Mouse (Mus musculus): Measurements from ENCODE around the gene Sebox. TPM values are rescaled to one million over a fixed set of nuclear protein-coding genes. Genes with fewer than 3 reads are reported as not detected.
A peak's percentile ranks its signal among the peaks of the same experiment; 100 is the strongest.

Sebox gene
- polyA plus RNA-seq, 1 experiment = not detected

DNA sequence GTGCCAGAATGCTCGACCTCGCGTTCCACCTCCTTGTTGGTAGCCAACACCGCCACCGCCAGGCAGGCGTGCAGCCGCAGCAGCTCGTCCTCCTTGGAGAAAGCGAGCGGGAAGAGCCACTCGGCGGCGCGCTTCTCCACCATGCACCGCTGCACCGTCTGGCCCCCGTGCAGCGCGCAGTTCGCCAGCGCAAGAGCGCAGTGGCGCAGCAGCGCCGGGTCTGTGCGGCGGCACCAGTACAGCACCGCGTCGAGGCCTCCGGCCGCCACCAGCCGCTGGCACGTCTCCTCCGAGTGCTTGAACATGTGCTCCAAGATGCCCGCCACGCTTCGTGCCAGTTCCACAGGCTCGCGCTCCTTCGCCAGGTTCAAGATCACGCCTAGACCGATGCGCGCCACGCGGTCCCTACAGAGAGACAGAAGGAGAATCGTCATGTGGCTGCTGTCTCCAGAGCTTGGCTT is 12.4 kb upstream of the Sebox start:
- Histone ChIP-seq H3K9me3 (replicated peaks; ENCODE audit: control insufficient read depth, insufficient read depth, low read length, poor library complexity, severe bottlenecking) (no peaks in the 10 kb centered on the region), H3K36me3 (ENCODE audit: control insufficient read depth, insufficient read depth, low read length, poor library complexity, severe bottlenecking) (no peaks in the 10 kb centered on the region), H3K27me3 (ENCODE audit: control insufficient read depth, insufficient read depth, low read length, poor library complexity, severe bottlenecking) (peaks cover 2% of the 10 kb centered on the region; the same call in 1 of the 2 replicates), H3K4me3 (ENCODE audit: low read depth, low read length) (peak overlapping the region; percentile 40), H3K9ac (ENCODE audit: low read depth, poor library complexity, severe bottlenecking) (peak overlapping the region; percentile 6; the same call in 1 of the 2 replicates), H3K27ac (ENCODE audit: insufficient read depth, low read length) (no peak overlapping the region), H3K4me1 (ENCODE audit: control insufficient read depth, insufficient read depth, low read length) (no peaks in the 10 kb centered on the region)
- TF ChIP-seq CTCF (IDR thresholded peaks at IDR 0.05; ENCODE audit: low read depth, low read length) = peak; percentile 63
- 0 out of 2 replicates have a peak, but pooled peaks have one; percentile 52 for TF ChIP-seq EP300 (IDR thresholded peaks at IDR 0.05; ENCODE audit: insufficient read depth, low read depth, low read length)
- TF ChIP-seq POLR2A (IDR thresholded peaks at IDR 0.05; ENCODE audit: insufficient read depth, low read length) = no peak

GRCm38 (mm10) chr11:78495904-78496303 is 7.3 kb upstream of the Sebox start:
- Histone ChIP-seq H3K27ac (ENCODE audit: insufficient read depth, low read length) (no peak overlapping the region), H3K4me1 (ENCODE audit: control insufficient read depth, insufficient read depth, low read length) (no peaks in the 10 kb centered on the region), H3K9me3 (replicated peaks; ENCODE audit: control insufficient read depth, insufficient read depth, low read length, poor library complexity, severe bottlenecking) (no peaks in the 10 kb centered on the region), H3K4me3 (ENCODE audit: low read depth, low read length) (no peak overlapping the region), H3K27me3 (ENCODE audit: control insufficient read depth, insufficient read depth, low read length, poor library complexity, severe bottlenecking) (no peaks in the 10 kb centered on the region), H3K9ac (ENCODE audit: low read depth, poor library complexity, severe bottlenecking) (no peak overlapping the region), H3K36me3 (ENCODE audit: control insufficient read depth, insufficient read depth, low read length, poor library complexity, severe bottlenecking) (no peaks in the 10 kb centered on the region)
- TF ChIP-seq CTCF (IDR thresholded peaks at IDR 0.05; ENCODE audit: low read depth, low read length) = no peak
- no peak for TF ChIP-seq EP300 (IDR thresholded peaks at IDR 0.05; ENCODE audit: insufficient read depth, low read depth, low read length)
- TF ChIP-seq POLR2A (IDR thresholded peaks at IDR 0.05; ENCODE audit: insufficient read depth, low read length) = no peak

DNA sequence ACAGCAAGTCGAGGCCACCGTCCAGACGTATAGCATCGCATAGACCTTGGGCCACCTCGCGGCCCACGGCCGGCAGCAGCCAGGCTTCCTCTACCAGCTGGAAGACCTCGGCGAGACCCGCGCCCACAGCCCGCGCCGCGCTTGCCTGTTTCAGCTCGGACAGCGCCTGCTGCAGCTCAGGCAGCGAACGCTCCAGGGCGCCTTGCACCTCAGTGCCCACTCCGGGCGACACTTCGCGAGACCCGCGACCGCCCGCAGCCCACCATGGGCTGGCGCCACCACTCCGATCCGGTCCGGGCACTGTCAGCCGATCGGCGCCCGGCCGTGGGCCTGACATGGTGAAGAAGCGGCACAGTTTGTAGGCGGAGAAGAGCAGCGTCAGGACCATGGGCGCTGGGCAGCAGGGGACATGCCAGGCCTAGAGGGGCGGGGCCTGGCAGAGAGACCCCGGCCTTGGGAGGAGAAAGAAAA is 6.1 kb upstream of the Sebox start:
- TF ChIP-seq CTCF (IDR thresholded peaks at IDR 0.05; ENCODE audit: low read depth, low read length) (no peak), EP300 (IDR thresholded peaks at IDR 0.05; ENCODE audit: insufficient read depth, low read depth, low read length) (no peak), POLR2A (IDR thresholded peaks at IDR 0.05; ENCODE audit: insufficient read depth, low read length) (no peak)
- 0 out of 2 replicates have a peak overlapping the region, but pooled peaks have one; percentile 3 for H3K9ac ChIP-seq (ENCODE audit: low read depth, poor library complexity, severe bottlenecking)
- H3K4me3 ChIP-seq (ENCODE audit: low read depth, low read length) = peak overlapping the region; percentile 41
- H3K36me3 ChIP-seq (ENCODE audit: control insufficient read depth, insufficient read depth, low read length, poor library complexity, severe bottlenecking) = no peaks in the 10 kb centered on the region
- no peak overlapping the region for H3K27ac ChIP-seq (ENCODE audit: insufficient read depth, low read length)
- no peaks in the 10 kb centered on the region for H3K9me3 ChIP-seq (replicated peaks; ENCODE audit: control insufficient read depth, insufficient read depth, low read length, poor library complexity, severe bottlenecking)
- H3K4me1 ChIP-seq (ENCODE audit: control insufficient read depth, insufficient read depth, low read length) = no peaks in the 10 kb centered on the region
- no peaks in the 10 kb centered on the region for H3K27me3 ChIP-seq (ENCODE audit: control insufficient read depth, insufficient read depth, low read length, poor library complexity, severe bottlenecking)

- Histone ChIP-seq H3K4me3 (ENCODE audit: low read depth, low read length) (peak within 1 kb of the TSS; percentile 48), H3K27ac (ENCODE audit: insufficient read depth, low read length) (no peak within 1 kb of the TSS), H3K36me3 (ENCODE audit: control insufficient read depth, insufficient read depth, low read length, poor library complexity, severe bottlenecking) (no peaks in the 10 kb centered on the region), H3K27me3 (ENCODE audit: control insufficient read depth, insufficient read depth, low read length, poor library complexity, severe bottlenecking) (no peaks in the 10 kb centered on the region), H3K9ac (ENCODE audit: low read depth, poor library complexity, severe bottlenecking) (peak within 1 kb of the TSS; percentile 21; the same call in 1 of the 2 replicates), H3K4me1 (ENCODE audit: control insufficient read depth, insufficient read depth, low read length) (no peaks in the 10 kb centered on the region), H3K9me3 (replicated peaks; ENCODE audit: control insufficient read depth, insufficient read depth, low read length, poor library complexity, severe bottlenecking) (no peaks in the 10 kb centered on the region)
- TF ChIP-seq POLR2A (IDR thresholded peaks at IDR 0.05; ENCODE audit: insufficient read depth, low read length) (peak; percentile 85), EP300 (IDR thresholded peaks at IDR 0.05; ENCODE audit: insufficient read depth, low read depth, low read length) (no peak)
Observed at GRCm38 (mm10) chr11:78497544-78498522, 5.4 kb upstream of the Sebox start, which contains the start of gene Sarm1. Sarm1 (minus strand) TSS chr11:78497754.

DNA sequence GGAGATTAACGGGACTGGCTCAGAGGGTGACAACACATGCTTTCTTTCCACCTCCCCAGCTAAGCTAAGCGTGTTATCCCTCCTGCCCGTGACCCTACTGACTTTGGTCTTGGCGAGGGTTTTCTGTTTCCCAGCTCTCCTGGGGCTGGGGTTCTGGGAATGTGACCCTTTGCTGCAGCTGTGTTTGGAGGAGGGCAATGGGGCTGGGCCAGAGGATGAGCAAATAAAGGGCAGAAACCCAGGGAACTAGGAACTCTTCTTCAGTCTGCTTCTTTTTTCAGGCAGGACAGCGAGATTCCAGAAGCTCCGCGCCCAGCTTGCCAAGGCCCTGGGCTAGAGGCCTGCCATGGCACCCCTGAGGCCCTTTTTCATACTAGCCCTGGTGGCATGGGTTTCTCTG is 4.2 kb upstream of the Sebox start, which contains the start of gene Vtn:
Vtn (plus strand) TSS at position 88 of the 400 bp plus-strand sequence.
- H3K9ac ChIP-seq (ENCODE audit: low read depth, poor library complexity, severe bottlenecking) = peak within 1 kb of the TSS; percentile 21; the same call in 1 of the 2 replicates

More for the DNA sequence above, 4.2 kb upstream of the Sebox start, which contains the start of gene Vtn:
- peak within 1 kb of the TSS; percentile 48 for H3K4me3 ChIP-seq (ENCODE audit: low read depth, low read length)
- no peaks in the 10 kb centered on the region for H3K36me3 ChIP-seq (ENCODE audit: control insufficient read depth, insufficient read depth, low read length, poor library complexity, severe bottlenecking)
- no peaks in the 10 kb centered on the region for H3K9me3 ChIP-seq (replicated peaks; ENCODE audit: control insufficient read depth, insufficient read depth, low read length, poor library complexity, severe bottlenecking)
- H3K27ac ChIP-seq (ENCODE audit: insufficient read depth, low read length) = no peak within 1 kb of the TSS
- no peaks in the 10 kb centered on the region for H3K4me1 ChIP-seq (ENCODE audit: control insufficient read depth, insufficient read depth, low read length)
- H3K27me3 ChIP-seq (ENCODE audit: control insufficient read depth, insufficient read depth, low read length, poor library complexity, severe bottlenecking) = no peaks in the 10 kb centered on the region
- TF ChIP-seq CTCF (IDR thresholded peaks at IDR 0.05; ENCODE audit: low read depth, low read length) (no peak), EP300 (IDR thresholded peaks at IDR 0.05; ENCODE audit: insufficient read depth, low read depth, low read length) (no peak), POLR2A (IDR thresholded peaks at IDR 0.05; ENCODE audit: insufficient read depth, low read length) (no peak)
